Mouse (Mus musculus): ENCODE measurements around the gene Rer1. TPM values are rescaled to one million over a fixed set of nuclear protein-coding genes. Genes with fewer than 3 reads are reported as not detected.

Rer1 gene
- total RNA-seq, 1 experiment: 161 TPM

- Histone ChIP-seq H3K9me3 (ENCODE audit: control insufficient read depth, insufficient read depth, low read depth, low read length) (no peaks in the 10 kb centered on the region), H3K36me3 (ENCODE audit: control insufficient read depth, insufficient read depth, low read length, poor library complexity, severe bottlenecking) (no peaks in the 10 kb centered on the region), H3K4me3 (ENCODE audit: insufficient read depth in 1 of 2, low read depth in 1 of 2, low read length in 2 of 2, poor library complexity in 1 of 2, severe bottlenecking in 1 of 2) (peak overlapping the region; percentile 39 to 56; a peak in 3 of 4 replicates), H3K9ac (ENCODE audit: insufficient read depth, low read depth, low read length, poor library complexity, severe bottlenecking) (peak overlapping the region; percentile 3; the same call in 1 of the 2 replicates), H3K27ac (ENCODE audit: insufficient read depth, low read depth, low read length, poor library complexity, severe bottlenecking) (no peak overlapping the region), H3K4me1 (ENCODE audit: control insufficient read depth in 2 of 2, insufficient read depth in 2 of 2, low read length in 2 of 2, poor library complexity in 1 of 2) (no peaks in the 10 kb centered on the region)
- no peak for DNase-seq (ENCODE audit: low read depth, low spot score)
- TF ChIP-seq HCFC1 (IDR thresholded peaks at IDR 0.05; ENCODE audit: borderline replicate concordance, insufficient read depth, low read length) (no peak), MAFK (IDR thresholded peaks at IDR 0.05; ENCODE audit: insufficient read depth, low read depth, low read length) (no peak), CHD2 (IDR thresholded peaks at IDR 0.05; ENCODE audit: low read depth, low read length) (no peak), ZNF384 (IDR thresholded peaks at IDR 0.05; ENCODE audit: low read depth, low read length) (no peak), ZC3H11A (IDR thresholded peaks at IDR 0.05; ENCODE audit: borderline replicate concordance, low read depth, low read length) (no peak)
- in situ Hi-C loops (cut with MboI; ENCODE audit: low sequenced_read_pairs in 2 of 2, unreplicated experiment in 2 of 2): no loop called here
Measured at GRCm38 (mm10) chr4:155043289-155043625, 42.9 kb downstream of the Rer1 start.

GRCm38 (mm10) chr4:155042606-155043288, 43.4 kb downstream of the Rer1 start:
- TF ChIP-seq ZNF384 (IDR thresholded peaks at IDR 0.05; ENCODE audit: low read depth, low read length): no peak
- no peak for TF ChIP-seq CHD2 (IDR thresholded peaks at IDR 0.05; ENCODE audit: low read depth, low read length)
- TF ChIP-seq ZC3H11A (IDR thresholded peaks at IDR 0.05; ENCODE audit: borderline replicate concordance, low read depth, low read length): no peak
- Histone ChIP-seq H3K9ac (ENCODE audit: insufficient read depth, low read depth, low read length, poor library complexity, severe bottlenecking) (peak overlapping the region; percentile 3; the same call in 1 of the 2 replicates), H3K27ac (ENCODE audit: insufficient read depth, low read depth, low read length, poor library complexity, severe bottlenecking) (no peak overlapping the region), H3K4me3 (ENCODE audit: insufficient read depth in 1 of 2, low read depth in 1 of 2, low read length in 2 of 2, poor library complexity in 1 of 2, severe bottlenecking in 1 of 2) (peak overlapping the region; percentile 39 to 56; a peak in 3 of 4 replicates), H3K4me1 (ENCODE audit: control insufficient read depth in 2 of 2, insufficient read depth in 2 of 2, low read length in 2 of 2, poor library complexity in 1 of 2) (no peaks in the 10 kb centered on the region), H3K36me3 (ENCODE audit: control insufficient read depth, insufficient read depth, low read length, poor library complexity, severe bottlenecking) (no peaks in the 10 kb centered on the region), H3K9me3 (ENCODE audit: control insufficient read depth, insufficient read depth, low read depth, low read length) (no peaks in the 10 kb centered on the region)
- in situ Hi-C loops (cut with MboI; ENCODE audit: low sequenced_read_pairs in 2 of 2, unreplicated experiment in 2 of 2): no loop called here
- DNase-seq (ENCODE audit: low read depth, low spot score): no peak

- no peak overlapping the region for H3K27ac ChIP-seq (ENCODE audit: insufficient read depth, low read depth, low read length, poor library complexity, severe bottlenecking)
- no peak for TF ChIP-seq MAFK (IDR thresholded peaks at IDR 0.05; ENCODE audit: insufficient read depth, low read depth, low read length)
- no peak for TF ChIP-seq ZNF384 (IDR thresholded peaks at IDR 0.05; ENCODE audit: low read depth, low read length)
- no peak for TF ChIP-seq CHD2 (IDR thresholded peaks at IDR 0.05; ENCODE audit: low read depth, low read length)
- no peak for TF ChIP-seq HCFC1 (IDR thresholded peaks at IDR 0.05; ENCODE audit: borderline replicate concordance, insufficient read depth, low read length)
- TF ChIP-seq ZC3H11A (IDR thresholded peaks at IDR 0.05; ENCODE audit: borderline replicate concordance, low read depth, low read length): no peak
- in situ Hi-C loops (cut with MboI; ENCODE audit: low sequenced_read_pairs in 2 of 2, unreplicated experiment in 2 of 2): no loop called here
- DNase-seq (ENCODE audit: low read depth, low spot score): no peak
- no peak overlapping the region for H3K9ac ChIP-seq (ENCODE audit: insufficient read depth, low read depth, low read length, poor library complexity, severe bottlenecking)
- no peaks in the 10 kb centered on the region for H3K4me1 ChIP-seq (ENCODE audit: control insufficient read depth in 2 of 2, insufficient read depth in 2 of 2, low read length in 2 of 2, poor library complexity in 1 of 2)
- H3K4me3 ChIP-seq (ENCODE audit: insufficient read depth in 1 of 2, low read depth in 1 of 2, low read length in 2 of 2, poor library complexity in 1 of 2, severe bottlenecking in 1 of 2): no peak overlapping the region
- no peaks in the 10 kb centered on the region for H3K36me3 ChIP-seq (ENCODE audit: control insufficient read depth, insufficient read depth, low read length, poor library complexity, severe bottlenecking)
- no peaks in the 10 kb centered on the region for H3K9me3 ChIP-seq (ENCODE audit: control insufficient read depth, insufficient read depth, low read depth, low read length)
Measured at GRCm38 (mm10) chr4:155040696-155041095, 45.5 kb downstream of the Rer1 start.

- no peak overlapping the region for H3K27ac ChIP-seq (ENCODE audit: insufficient read depth, low read depth, low read length, poor library complexity, severe bottlenecking)
Measured at GRCm38 (mm10) chr4:155040197-155040596, 46.0 kb downstream of the Rer1 start.

More at GRCm38 (mm10) chr4:155040197-155040596, 46.0 kb downstream of the Rer1 start:
- Histone ChIP-seq H3K9me3 (ENCODE audit: control insufficient read depth, insufficient read depth, low read depth, low read length) (no peaks in the 10 kb centered on the region), H3K4me3 (ENCODE audit: insufficient read depth in 1 of 2, low read depth in 1 of 2, low read length in 2 of 2, poor library complexity in 1 of 2, severe bottlenecking in 1 of 2) (no peak overlapping the region), H3K4me1 (ENCODE audit: control insufficient read depth in 2 of 2, insufficient read depth in 2 of 2, low read length in 2 of 2, poor library complexity in 1 of 2) (no peaks in the 10 kb centered on the region), H3K9ac (ENCODE audit: insufficient read depth, low read depth, low read length, poor library complexity, severe bottlenecking) (no peak overlapping the region), H3K36me3 (ENCODE audit: control insufficient read depth, insufficient read depth, low read length, poor library complexity, severe bottlenecking) (no peaks in the 10 kb centered on the region)
- no peak for TF ChIP-seq CHD2 (IDR thresholded peaks at IDR 0.05; ENCODE audit: low read depth, low read length)
- TF ChIP-seq ZC3H11A (IDR thresholded peaks at IDR 0.05; ENCODE audit: borderline replicate concordance, low read depth, low read length): no peak
- no peak for TF ChIP-seq MAFK (IDR thresholded peaks at IDR 0.05; ENCODE audit: insufficient read depth, low read depth, low read length)
- TF ChIP-seq HCFC1 (IDR thresholded peaks at IDR 0.05; ENCODE audit: borderline replicate concordance, insufficient read depth, low read length): no peak
- TF ChIP-seq ZNF384 (IDR thresholded peaks at IDR 0.05; ENCODE audit: low read depth, low read length): no peak
- no peak for DNase-seq (ENCODE audit: low read depth, low spot score)
- in situ Hi-C loops (cut with MboI; ENCODE audit: low sequenced_read_pairs in 2 of 2, unreplicated experiment in 2 of 2): no loop called here

Data from ES-E14 (cell line).